Mouse (Mus musculus) myocyte (in vitro differentiated cells): ENCODE measurements around the gene Dennd4a.

Experiments
- CEBPB ChIP-seq: IDR thresholded peaks from 2 replicates; pipeline ENCODE4 v1.6.1; 2011; ENCODE audit warnings: mild to moderate bottlenecking, moderate library complexity; ENCODE audit not compliant: poor library complexity, insufficient read depth, severe bottlenecking
- MAX ChIP-seq: IDR thresholded peaks from one replicate; pipeline ENCODE4 v1.6.1; 2011; ENCODE audit warnings: low read depth, mild to moderate bottlenecking, control low read depth
- POLR2A ChIP-seq: IDR thresholded peaks from one replicate; pipeline ENCODE4 v1.6.1; 2011; ENCODE audit warnings: low read depth, mild to moderate bottlenecking, control low read depth, moderate library complexity; ENCODE audit not compliant: insufficient read length
- POLR2AphosphoS2 ChIP-seq: IDR thresholded peaks from one replicate; pipeline ENCODE4 v1.6.1; 2011; ENCODE audit warnings: low read depth, control low read depth; ENCODE audit not compliant: insufficient read length

- no peak for TF ChIP-seq MAX
- no peak for TF ChIP-seq POLR2A
- no peak for TF ChIP-seq CEBPB
- no peak for TF ChIP-seq POLR2AphosphoS2
These were observed 41.2 kb upstream of the Dennd4a start for GRCm38 (mm10) chr9:64769911-64770310.
